Mouse (Mus musculus) monocyte, adult 2 months (primary cell): Measurements from ENCODE around the gene Vmn2r18.

Source experiments
- DNase-seq, 2 experiments: peaks; one replicate each; pipeline ENCODE4 v3.0.0; 2022; ENCODE audit warnings: low spot score in 2 of 2, low read depth in 1 of 2

The Vmn2r18 gene

DNA sequence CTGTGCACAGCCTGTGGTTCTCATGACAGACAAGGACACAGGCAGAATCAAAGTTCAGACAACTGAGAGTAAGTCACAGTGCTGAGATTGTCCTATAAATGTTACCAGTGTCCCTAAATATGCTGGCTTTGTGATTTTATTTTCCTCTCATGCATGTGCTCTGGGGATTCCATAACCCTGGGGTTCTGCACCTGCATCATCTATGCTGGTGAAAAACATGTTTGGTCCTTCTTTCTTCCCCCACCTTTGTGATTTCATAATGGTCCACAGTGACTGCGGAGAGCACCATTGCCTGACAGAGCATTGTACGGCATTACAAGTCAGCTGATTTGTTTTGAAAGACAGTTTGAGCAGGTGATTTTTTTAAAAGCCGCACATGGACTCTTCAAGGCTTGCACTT lies at the start of gene Vmn2r18:
Vmn2r18 (minus strand) TSS at position 101 of the 400 bp plus-strand sequence.
- DNase-seq, result no peak

DNA sequence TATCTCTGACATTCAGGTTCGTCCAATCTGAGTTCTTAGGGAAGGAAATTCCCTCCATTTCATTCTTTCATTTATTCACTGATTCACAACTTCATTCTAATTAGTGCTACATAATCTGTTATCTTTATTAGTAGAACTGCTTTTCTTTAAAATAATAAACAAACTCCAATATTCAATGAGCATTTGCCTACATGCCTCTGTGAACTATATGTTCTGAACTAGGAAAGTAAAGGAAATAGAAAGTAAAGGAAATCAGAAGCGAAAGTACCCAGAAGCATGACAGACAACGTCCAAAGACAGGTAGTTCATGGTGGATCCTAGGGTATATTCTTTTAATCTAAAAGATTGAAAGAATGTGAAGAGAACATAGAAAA lies 45.6 kb upstream of the Vmn2r18 start:
- DNase-seq, result no peak

DNA sequence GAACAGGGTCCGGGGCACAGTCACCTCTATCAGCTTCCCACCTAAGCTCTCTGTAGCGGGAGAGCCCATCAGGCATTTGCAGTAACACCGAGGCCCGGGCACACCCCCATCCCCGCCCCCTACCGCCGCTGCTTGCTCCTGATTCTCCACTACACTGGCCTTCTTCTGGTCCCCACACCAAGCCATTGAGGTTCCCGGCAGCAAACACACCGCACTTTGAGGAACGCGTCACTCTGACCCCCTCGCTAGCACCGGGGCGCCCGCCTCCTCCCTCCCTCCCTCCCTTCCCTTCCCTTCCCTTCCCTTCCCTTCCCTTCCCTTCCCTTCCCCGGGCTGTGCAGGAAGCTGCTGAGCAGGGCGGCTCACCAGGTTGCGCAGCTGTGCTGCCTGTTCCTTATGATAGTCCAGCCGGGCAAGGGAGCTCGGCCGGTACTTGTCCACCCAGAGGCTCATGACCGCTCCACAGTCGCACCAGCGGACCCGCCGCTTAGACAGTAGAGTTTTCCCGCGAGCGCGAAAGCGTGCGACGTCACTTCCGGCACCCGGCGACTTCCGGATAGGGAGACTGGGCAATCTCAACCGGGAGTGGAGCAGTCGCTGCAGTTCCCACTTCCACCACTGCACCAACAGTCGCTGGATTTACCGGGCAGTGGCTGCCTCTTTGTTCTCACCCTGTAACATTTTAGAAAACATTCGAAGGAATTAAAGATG lies 45.0 kb upstream of the Vmn2r18 start, which contains the start of gene Rfc3:
Rfc3 (minus strand) TSS at position 543 of the 711 bp plus-strand sequence.
- DNase-seq, result peak; percentile 86 to 92

DNA sequence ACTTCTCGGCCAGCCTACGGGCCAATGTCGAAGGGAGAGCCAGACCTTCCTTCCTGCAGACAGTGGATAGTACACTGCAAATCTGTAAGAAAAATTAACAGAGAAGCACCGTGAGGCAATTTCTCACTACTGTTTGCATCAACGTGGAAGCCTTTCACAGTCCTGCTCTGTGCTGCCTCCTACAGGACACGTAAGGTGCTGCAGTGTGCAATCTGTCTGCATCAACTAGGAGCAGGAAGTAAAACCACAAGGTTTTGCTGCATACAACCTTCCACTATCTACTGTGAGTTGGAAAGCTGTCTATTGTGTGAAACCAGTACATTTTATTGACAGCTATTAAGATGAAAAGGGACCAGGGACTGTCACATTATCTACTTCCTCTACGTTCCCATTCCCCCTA lies 39.0 kb upstream of the Vmn2r18 start:
- no peak for DNase-seq

DNA sequence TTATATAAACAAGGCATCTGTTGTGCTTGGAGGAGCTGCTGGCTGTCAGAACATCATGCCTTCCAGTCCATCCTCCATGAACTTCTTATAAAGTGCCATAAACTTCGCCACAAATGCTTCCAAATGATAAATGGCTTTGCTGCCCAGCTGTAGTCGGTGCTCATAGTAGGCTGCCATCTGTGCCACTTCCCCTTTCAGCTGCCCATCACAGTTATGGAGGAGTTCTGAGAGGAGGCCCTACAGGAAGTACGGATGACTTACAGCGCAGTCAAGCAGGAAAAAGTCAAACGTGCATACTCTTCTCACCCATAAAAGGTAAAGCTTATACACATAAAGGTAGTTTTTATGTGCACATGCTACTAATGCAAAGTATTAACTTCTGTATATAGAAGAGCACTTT lies 37.0 kb upstream of the Vmn2r18 start:
- DNase-seq, result no peak

DNA sequence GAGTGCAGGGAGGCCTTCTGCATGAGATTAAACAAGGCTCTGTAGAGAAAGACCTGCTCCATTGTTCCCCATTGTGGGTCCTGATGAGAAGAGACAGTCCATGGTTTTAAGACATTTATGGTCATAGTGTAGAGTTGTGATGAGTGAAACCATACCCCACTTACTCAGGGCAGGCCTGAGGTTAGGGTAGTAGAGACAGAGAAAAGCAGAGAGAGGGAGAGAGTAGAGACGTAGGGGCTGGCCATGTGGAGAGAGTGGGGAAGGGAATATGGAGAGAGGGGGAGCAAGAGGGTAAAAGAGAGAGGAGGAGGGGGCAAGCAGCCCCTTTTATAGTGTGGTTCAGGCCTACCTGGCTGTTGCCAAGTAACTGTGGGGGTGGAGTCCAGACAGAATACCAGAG lies 36.3 kb upstream of the Vmn2r18 start:
- DNase-seq, result no peak

DNA sequence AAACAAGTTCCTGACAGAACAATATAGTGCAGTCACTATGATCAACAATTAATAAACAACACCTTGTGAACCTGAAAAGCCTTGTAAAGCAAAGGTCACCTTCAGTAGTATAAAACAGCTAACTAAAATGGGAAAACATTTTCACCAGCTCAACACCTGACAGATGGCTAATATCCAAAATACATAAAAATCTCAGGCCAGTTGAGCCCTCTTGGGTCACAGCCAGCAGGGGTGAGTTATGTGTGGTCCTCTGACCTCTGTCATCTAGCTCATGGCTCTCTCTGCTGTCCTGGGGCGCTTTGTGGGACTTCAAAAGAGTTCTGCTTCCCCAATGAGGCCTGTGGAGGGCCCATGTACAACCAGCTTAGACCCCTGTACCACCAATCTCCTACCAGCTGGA lies 4.1 kb downstream of the Vmn2r18 start:
- no peak for DNase-seq
